24 mouse cellular contexts compared by ENCODE assay signal in genomic region chr11:67712976-67713375, GRCm38 (mm10). TPM values are rescaled to one million over a fixed set of nuclear protein-coding genes. Genes with fewer than 3 reads are reported as not detected.
DNase-seq lines count a peak whose midpoint lies in the region; ATAC-seq and TF ChIP-seq lines count a peak whose summit lies in the region.
"Had no signal": no experiment of that assay in that cellular context is flagged by ENCODE, and none has a peak within 500 bp of the region (broad histone marks: within the 10 kb centered on the region; RNA-seq: fewer than 3 reads in every experiment).

No protein-coding gene starts in this region.

- H3K36me3 ChIP-seq in forebrain, postnatal 0 days (ENCODE audit: insufficient read depth): no peaks in the 10 kb centered on the region
- H3K36me3 ChIP-seq in forebrain, embryonic 16.5 days (ENCODE audit: control insufficient read depth, insufficient read depth): no peaks in the 10 kb centered on the region
- H3K36me3 ChIP-seq in kidney, embryonic 16.5 days (ENCODE audit: insufficient read depth, low read length): no peaks in the 10 kb centered on the region
- H3K36me3 ChIP-seq: forebrain, embryonic 10.5 days; heart, embryonic 13.5 days; hindbrain, embryonic 15.5 days; limb, embryonic 15.5 days; stomach, embryonic 15.5 days had no signal

- peak; percentile 23; the same call in 1 of the 2 replicates for ATAC-seq in forebrain, postnatal 0 days
- no peak for ATAC-seq in forebrain, embryonic 16.5 days
- ATAC-seq in kidney, embryonic 16.5 days (ENCODE audit: low FRiP score, low TSS enrichment): no peak
- ATAC-seq: intestine, embryonic 16.5 days; liver, postnatal 0 days; Patski had no signal

- intact Hi-C loops in left cerebral cortex, postnatal 4 days (cut with DNase I): no loop called here

- no peak for TF ChIP-seq CTCF in forebrain, postnatal 0 days (IDR thresholded peaks at IDR 0.05; ENCODE audit: low read depth)

- no peak overlapping the region for H3K4me2 ChIP-seq in forebrain, postnatal 0 days (ENCODE audit: low read depth)
- H3K4me2 ChIP-seq in forebrain, embryonic 16.5 days (ENCODE audit: low read length): no peak overlapping the region
- no peak overlapping the region for H3K4me2 ChIP-seq in kidney, embryonic 16.5 days (replicated peaks; ENCODE audit: low read depth, low read length)
- H3K4me2 ChIP-seq: heart, embryonic 13.5 days; hindbrain, embryonic 15.5 days; limb, embryonic 15.5 days; stomach, embryonic 15.5 days had no signal

- no peaks in the 10 kb centered on the region for H3K9me3 ChIP-seq in forebrain, postnatal 0 days (ENCODE audit: low read length)
- H3K9me3 ChIP-seq in forebrain, embryonic 16.5 days (ENCODE audit: control insufficient read depth, low read length): no peaks in the 10 kb centered on the region
- H3K9me3 ChIP-seq in kidney, embryonic 16.5 days (ENCODE audit: low read length): no peaks in the 10 kb centered on the region
- H3K9me3 ChIP-seq: forebrain, embryonic 10.5 days; heart, embryonic 13.5 days; hindbrain, embryonic 15.5 days; limb, embryonic 15.5 days; stomach, embryonic 15.5 days had no signal

- H3K4me3 ChIP-seq in forebrain, postnatal 0 days (ENCODE audit: low read depth, low read length): no peak overlapping the region
- H3K4me3 ChIP-seq in forebrain, embryonic 16.5 days (replicated peaks; ENCODE audit: low read length): no peak overlapping the region
- H3K4me3 ChIP-seq in kidney, embryonic 16.5 days (ENCODE audit: low read length): no peak overlapping the region
- H3K4me3 ChIP-seq: forebrain, embryonic 10.5 days; heart, embryonic 13.5 days; hindbrain, embryonic 15.5 days; limb, embryonic 15.5 days; stomach, embryonic 15.5 days had no signal

- WGBS in forebrain, postnatal 0 days: 63% methylated on average over 4 of the region's 4 CpGs
- 69% methylated on average over 4 of the region's 4 CpGs for WGBS in forebrain, embryonic 16.5 days
- WGBS in kidney, embryonic 16.5 days: 87% methylated on average over 4 of the region's 4 CpGs

- peak; percentile 53 for DNase-seq in forebrain, postnatal 0 days
- DNase-seq in left cerebral cortex, postnatal 4 days: peak; percentile 60
- no peak for DNase-seq in left cerebral cortex, adult 11 months (ENCODE audit: low spot score)
- DNase-seq in right cerebral cortex, postnatal 4 days: peak; percentile 53
- DNase-seq in right cerebral cortex, postnatal 14 days: no peak
- DNase-seq in telencephalon, adult 2 months (ENCODE audit: low read depth, low spot score): peak; percentile 40
- DNase-seq: adrenal gland, postnatal 25 days; gastrocnemius, postnatal 14 days; heart, adult 18-20 months; kidney, postnatal 4 days; liver, postnatal 0 days; lung, postnatal 14 days; thymus, adult 2 months had no signal

- H3K27ac ChIP-seq in forebrain, postnatal 0 days (ENCODE audit: low read depth, low read length): no peak overlapping the region
- H3K27ac ChIP-seq in forebrain, embryonic 16.5 days (ENCODE audit: low read length): no peak overlapping the region
- no peak overlapping the region for H3K27ac ChIP-seq in kidney, embryonic 16.5 days (ENCODE audit: low read length)
- H3K27ac ChIP-seq: forebrain, embryonic 10.5 days; heart, embryonic 13.5 days; hindbrain, embryonic 15.5 days; limb, embryonic 15.5 days; stomach, embryonic 15.5 days had no signal

- H3K27me3 ChIP-seq in forebrain, postnatal 0 days (ENCODE audit: insufficient read depth, low read length): no peaks in the 10 kb centered on the region
- H3K27me3 ChIP-seq in forebrain, embryonic 16.5 days (replicated peaks; ENCODE audit: control insufficient read depth, insufficient read depth, low read length): no peaks in the 10 kb centered on the region
- H3K27me3 ChIP-seq in kidney, embryonic 16.5 days (ENCODE audit: insufficient read depth, low read length): no peaks in the 10 kb centered on the region
- H3K27me3 ChIP-seq: heart, embryonic 13.5 days; hindbrain, embryonic 15.5 days; limb, embryonic 15.5 days; stomach, embryonic 15.5 days had no signal

- H3K4me1 ChIP-seq in forebrain, postnatal 0 days (ENCODE audit: insufficient read depth): no peaks in the 10 kb centered on the region
- H3K4me1 ChIP-seq in forebrain, embryonic 16.5 days (replicated peaks; ENCODE audit: control insufficient read depth, insufficient read depth, low read length): no peaks in the 10 kb centered on the region
- no peaks in the 10 kb centered on the region for H3K4me1 ChIP-seq in kidney, embryonic 16.5 days (ENCODE audit: insufficient read depth, low read length)
- H3K4me1 ChIP-seq: forebrain, embryonic 10.5 days; heart, embryonic 13.5 days; hindbrain, embryonic 15.5 days; limb, embryonic 15.5 days; stomach, embryonic 15.5 days had no signal

- no peak overlapping the region for H3K9ac ChIP-seq in forebrain, postnatal 0 days
- H3K9ac ChIP-seq in forebrain, embryonic 16.5 days (replicated peaks; ENCODE audit: low read depth, low read length): no peak overlapping the region
- no peak overlapping the region for H3K9ac ChIP-seq in kidney, embryonic 16.5 days (replicated peaks; ENCODE audit: low read length)
- H3K9ac ChIP-seq: heart, embryonic 13.5 days; hindbrain, embryonic 15.5 days; limb, embryonic 15.5 days; liver, postnatal 0 days; stomach, embryonic 15.5 days had no signal

RNA-seq across cellular contexts. Expression of gene Rcvrn, which starts 17.9 kb away (rescaled TPM):
- 1.00 TPM in 1 of 2 replicates, not detected in the other for total RNA-seq in forebrain, postnatal 0 days (2014; rRNA removed)
- 0.14 TPM in 1 of 2 replicates, not detected in the other for polyA plus RNA-seq in forebrain, postnatal 0 days (2015; fragmentation: Nextera tagmentation; extraction: Ambion mirVana)
- polyA plus RNA-seq in forebrain, embryonic 16.5 days (2015; fragmentation: Nextera tagmentation; extraction: Ambion mirVana): not detected in 2 replicates
- 1 to 10 TPM; 1.5 to 2.4 TPM for total RNA-seq in left cerebral cortex, postnatal 4 days (2021)
- polyA plus RNA-seq in kidney, embryonic 16.5 days (2015; fragmentation: Nextera tagmentation; extraction: Ambion mirVana): not detected in 2 replicates
- total RNA-seq: adrenal gland, postnatal 25 days; gastrocnemius, postnatal 14 days; heart, adult 18-20 months had no signal
- polyA plus RNA-seq: forebrain, embryonic 10.5 days; heart, embryonic 13.5 days; hindbrain, embryonic 15.5 days; intestine, embryonic 16.5 days; kidney, embryonic 14.5 days; limb, embryonic 15.5 days; liver, postnatal 0 days; Patski; stomach, embryonic 15.5 days had no signal

RNA-seq across cellular contexts. Expression of gene Glp2r, which starts 58.0 kb away (rescaled TPM):
- 0.05 and 0.08 TPM in 2 replicates for total RNA-seq in forebrain, postnatal 0 days (2014; rRNA removed)
- polyA plus RNA-seq in forebrain, postnatal 0 days (2015; fragmentation: Nextera tagmentation; extraction: Ambion mirVana): 0.04 and 0.07 TPM in 2 replicates
- polyA plus RNA-seq in forebrain, embryonic 16.5 days (2015; fragmentation: Nextera tagmentation; extraction: Ambion mirVana): 0.05 TPM in 1 of 2 replicates, not detected in the other
- total RNA-seq in left cerebral cortex, postnatal 4 days (2021): under 1 TPM; 0.30 to 0.34 TPM
- 0.07 TPM in 1 of 2 replicates, not detected in the other for polyA plus RNA-seq in kidney, embryonic 16.5 days (2015; fragmentation: Nextera tagmentation; extraction: Ambion mirVana)
- total RNA-seq: adrenal gland, postnatal 25 days; heart, adult 18-20 months; heart, postnatal 25 days had no signal
- polyA plus RNA-seq: forebrain, embryonic 10.5 days; heart, embryonic 13.5 days; kidney, embryonic 14.5 days; Patski had no signal

Comparison
In these comparisons a context has a peak if more than half of its experiments do, and no peak if none do; other contexts are left out.
1. DNase-seq: peak in forebrain, postnatal 0 days (single experiment), left cerebral cortex, postnatal 4 days (single experiment), right cerebral cortex, postnatal 4 days (single experiment) and telencephalon, adult 2 months (single experiment); none in left cerebral cortex, adult 11 months (single experiment) and right cerebral cortex, postnatal 14 days (single experiment).